Mouse (Mus musculus): ENCODE data around the gene Aaas. TPM values are rescaled to one million over a fixed set of nuclear protein-coding genes. Genes with fewer than 3 reads are reported as not detected.

The Aaas gene
- polyA plus RNA-seq, 1 experiment from 2014 or later = 33.8 TPM

GRCm38 (mm10) chr15:102324654-102325473 lies 25.7 kb downstream of the Aaas start:
- no peak overlapping the region for H3K4me3 ChIP-seq (replicated peaks; ENCODE audit: low read length)
- H3K36me3 ChIP-seq (replicated peaks; ENCODE audit: control insufficient read depth, insufficient read depth) = peaks cover 33% of the 10 kb centered on the region
- H3K9me3 ChIP-seq (ENCODE audit: control insufficient read depth, low read length) = no peaks in the 10 kb centered on the region
- H3K4me2 ChIP-seq (replicated peaks) = peak overlapping the region; percentile 77
- no peak overlapping the region for H3K27ac ChIP-seq
- H3K27me3 ChIP-seq (ENCODE audit: control insufficient read depth, insufficient read depth, low read length) = no peaks in the 10 kb centered on the region
- DNase-seq (ENCODE audit: low spot score) (no peak), ATAC-seq (ENCODE audit: low FRiP score) (no peak)
- 87% methylated on average over 12 of the region's 12 CpGs for WGBS
- peaks cover 11% of the 10 kb centered on the region for H3K4me1 ChIP-seq (replicated peaks; ENCODE audit: control insufficient read depth, insufficient read depth, low read length)
- H3K9ac ChIP-seq = no peak overlapping the region

GRCm38 (mm10) chr15:102316263-102316662 lies 34.3 kb downstream of the Aaas start:
- peak; percentile 64 for DNase-seq (ENCODE audit: low spot score)
- Histone ChIP-seq H3K9ac (no peak overlapping the region), H3K27me3 (ENCODE audit: control insufficient read depth, insufficient read depth, low read length) (no peaks in the 10 kb centered on the region), H3K36me3 (replicated peaks; ENCODE audit: control insufficient read depth, insufficient read depth) (peaks cover 18% of the 10 kb centered on the region; the same call in 1 of the 2 replicates), H3K9me3 (ENCODE audit: control insufficient read depth, low read length) (no peaks in the 10 kb centered on the region), H3K4me2 (replicated peaks) (no peak overlapping the region), H3K27ac (no peak overlapping the region), H3K4me1 (replicated peaks; ENCODE audit: control insufficient read depth, insufficient read depth, low read length) (no peaks in the 10 kb centered on the region), H3K4me3 (replicated peaks; ENCODE audit: low read length) (no peak overlapping the region)
- ATAC-seq (ENCODE audit: low FRiP score) = no peak
- 92% methylated on average over 6 of the region's 6 CpGs for WGBS

- ATAC-seq (ENCODE audit: low FRiP score) (no peak), DNase-seq (ENCODE audit: low spot score) (no peak)
- no peaks in the 10 kb centered on the region for H3K9me3 ChIP-seq (ENCODE audit: control insufficient read depth, low read length)
- H3K9ac ChIP-seq = no peak overlapping the region
- no peak overlapping the region for H3K27ac ChIP-seq
- no peaks in the 10 kb centered on the region for H3K27me3 ChIP-seq (ENCODE audit: control insufficient read depth, insufficient read depth, low read length)
- 94% methylated on average over 8 of the region's 8 CpGs for WGBS
- no peak overlapping the region for H3K4me2 ChIP-seq (replicated peaks)
- H3K4me3 ChIP-seq (replicated peaks; ENCODE audit: low read length) = no peak overlapping the region
- 0 out of 2 replicates have a peak, but pooled peaks cover 13% of the 10 kb centered on the region for H3K36me3 ChIP-seq (replicated peaks; ENCODE audit: control insufficient read depth, insufficient read depth)
- no peaks in the 10 kb centered on the region for H3K4me1 ChIP-seq (replicated peaks; ENCODE audit: control insufficient read depth, insufficient read depth, low read length)
These were observed 35.3 kb downstream of the Aaas start for GRCm38 (mm10) chr15:102315292-102315691.

GRCm38 (mm10) chr15:102311489-102311888 lies 39.1 kb downstream of the Aaas start:
- Histone ChIP-seq H3K9ac (no peak overlapping the region), H3K4me3 (replicated peaks; ENCODE audit: low read length) (no peak overlapping the region), H3K27ac (no peak overlapping the region), H3K27me3 (ENCODE audit: control insufficient read depth, insufficient read depth, low read length) (no peaks in the 10 kb centered on the region), H3K4me1 (replicated peaks; ENCODE audit: control insufficient read depth, insufficient read depth, low read length) (no peaks in the 10 kb centered on the region), H3K9me3 (ENCODE audit: control insufficient read depth, low read length) (no peaks in the 10 kb centered on the region), H3K4me2 (replicated peaks) (no peak overlapping the region), H3K36me3 (replicated peaks; ENCODE audit: control insufficient read depth, insufficient read depth) (0 out of 2 replicates have a peak, but pooled peaks cover 11% of the 10 kb centered on the region)
- ATAC-seq (ENCODE audit: low FRiP score) (no peak), DNase-seq (ENCODE audit: low spot score) (no peak)

GRCm38 (mm10) chr15:102310074-102310845 lies 40.3 kb downstream of the Aaas start:
- H3K4me3 ChIP-seq (replicated peaks; ENCODE audit: low read length) = no peak overlapping the region
- peaks cover 11% of the 10 kb centered on the region; the same call in 1 of the 2 replicates for H3K36me3 ChIP-seq (replicated peaks; ENCODE audit: control insufficient read depth, insufficient read depth)

GRCm38 (mm10) chr15:102308717-102309116 lies 41.9 kb downstream of the Aaas start:
- ATAC-seq (ENCODE audit: low FRiP score) (no peak), DNase-seq (ENCODE audit: low spot score) (no peak)
- no peak overlapping the region for H3K27ac ChIP-seq
- H3K9me3 ChIP-seq (ENCODE audit: control insufficient read depth, low read length) = no peaks in the 10 kb centered on the region
- H3K36me3 ChIP-seq (replicated peaks; ENCODE audit: control insufficient read depth, insufficient read depth) = peaks cover 3% of the 10 kb centered on the region
- no peaks in the 10 kb centered on the region for H3K27me3 ChIP-seq (ENCODE audit: control insufficient read depth, insufficient read depth, low read length)
- no peak overlapping the region for H3K9ac ChIP-seq
- WGBS = 87% methylated on average over 9 of the region's 9 CpGs
- no peak overlapping the region for H3K4me3 ChIP-seq (replicated peaks; ENCODE audit: low read length)
- no peak overlapping the region for H3K4me2 ChIP-seq (replicated peaks)
- H3K4me1 ChIP-seq (replicated peaks; ENCODE audit: control insufficient read depth, insufficient read depth, low read length) = no peaks in the 10 kb centered on the region

More at GRCm38 (mm10) chr15:102310074-102310845, 40.3 kb downstream of the Aaas start:
- ATAC-seq (ENCODE audit: low FRiP score) (no peak), DNase-seq (ENCODE audit: low spot score) (no peak)
- H3K27me3 ChIP-seq (ENCODE audit: control insufficient read depth, insufficient read depth, low read length) = no peaks in the 10 kb centered on the region
- H3K4me2 ChIP-seq (replicated peaks) = no peak overlapping the region
- H3K9ac ChIP-seq = no peak overlapping the region
- no peaks in the 10 kb centered on the region for H3K9me3 ChIP-seq (ENCODE audit: control insufficient read depth, low read length)
- H3K4me1 ChIP-seq (replicated peaks; ENCODE audit: control insufficient read depth, insufficient read depth, low read length) = no peaks in the 10 kb centered on the region
- 89% methylated on average over 10 of the region's 10 CpGs for WGBS
- no peak overlapping the region for H3K27ac ChIP-seq

GRCm38 (mm10) chr15:102302542-102302941 lies 48.0 kb downstream of the Aaas start:
- Histone ChIP-seq H3K9me3 (ENCODE audit: control insufficient read depth, low read length) (no peaks in the 10 kb centered on the region), H3K4me3 (replicated peaks; ENCODE audit: low read length) (no peak overlapping the region), H3K4me2 (replicated peaks) (no peak overlapping the region), H3K36me3 (replicated peaks; ENCODE audit: control insufficient read depth, insufficient read depth) (no peaks in the 10 kb centered on the region; the same call in none of the 2 replicates), H3K27me3 (ENCODE audit: control insufficient read depth, insufficient read depth, low read length) (no peaks in the 10 kb centered on the region), H3K4me1 (replicated peaks; ENCODE audit: control insufficient read depth, insufficient read depth, low read length) (no peaks in the 10 kb centered on the region), H3K9ac (no peak overlapping the region), H3K27ac (no peak overlapping the region)
- DNase-seq (ENCODE audit: low spot score) = no peak
- no peak for ATAC-seq (ENCODE audit: low FRiP score)
- 92% methylated on average over 6 of the region's 6 CpGs for WGBS

GRCm38 (mm10) chr15:102296368-102297006 lies 54.1 kb downstream of the Aaas start:
- DNase-seq (ENCODE audit: low spot score) (no peak), ATAC-seq (ENCODE audit: low FRiP score) (no peak; the same call in 1 of the 2 replicates)
- Histone ChIP-seq H3K4me2 (replicated peaks) (peak overlapping the region; percentile 99), H3K4me1 (replicated peaks; ENCODE audit: control insufficient read depth, insufficient read depth, low read length) (no peaks in the 10 kb centered on the region), H3K27ac (no peak overlapping the region), H3K9me3 (ENCODE audit: control insufficient read depth, low read length) (no peaks in the 10 kb centered on the region), H3K4me3 (replicated peaks; ENCODE audit: low read length) (peak overlapping the region; percentile 45), H3K27me3 (ENCODE audit: control insufficient read depth, insufficient read depth, low read length) (no peaks in the 10 kb centered on the region), H3K9ac (peak overlapping the region; percentile 35; the same call in 1 of the 2 replicates), H3K36me3 (replicated peaks; ENCODE audit: control insufficient read depth, insufficient read depth) (no peaks in the 10 kb centered on the region)
- WGBS = 5% methylated on average over 24 of the region's 24 CpGs
